Mouse (Mus musculus): ENCODE measurements at regions not wholly inside any gene's neighbourhood (a gene's known extent, or its start where the extent isn't known, plus 50 kb on each side); places are given as distances from the start of the nearest gene placed in this dataset.
A peak's percentile ranks its signal among the peaks of the same experiment; 100 is the strongest.

GRCm38 (mm10) chr2:21046503-21047116 lies 77.9 kb upstream of the Arhgap21 start:
- DNase-seq (ENCODE audit: extremely low spot score in 1 of 2, low spot score in 1 of 2) = no peak

GRCm38 (mm10) chr2:21044781-21045180 lies 76.1 kb upstream of the Arhgap21 start:
- no peak for DNase-seq (ENCODE audit: extremely low spot score in 1 of 2, low spot score in 1 of 2)

GRCm38 (mm10) chr2:21044007-21044406 lies 75.3 kb upstream of the Arhgap21 start:
- DNase-seq (ENCODE audit: extremely low spot score in 1 of 2, low spot score in 1 of 2) = no peak

- no peak for DNase-seq (ENCODE audit: extremely low spot score in 1 of 2, low spot score in 1 of 2)
Measured at GRCm38 (mm10) chr2:21043302-21043701, 74.6 kb upstream of the Arhgap21 start.

- no peak for DNase-seq (ENCODE audit: extremely low spot score in 1 of 2, low spot score in 1 of 2)
Measured at GRCm38 (mm10) chr2:21037607-21038006, 68.9 kb upstream of the Arhgap21 start.

GRCm38 (mm10) chr2:21037181-21037580 lies 68.5 kb upstream of the Arhgap21 start:
- no peak for DNase-seq (ENCODE audit: extremely low spot score in 1 of 2, low spot score in 1 of 2)

- DNase-seq (ENCODE audit: extremely low spot score in 1 of 2, low spot score in 1 of 2) = no peak
Measured at GRCm38 (mm10) chr2:21035884-21036648, 67.4 kb upstream of the Arhgap21 start.

- DNase-seq (ENCODE audit: extremely low spot score in 1 of 2, low spot score in 1 of 2) = peak in 1 of 2 experiments; percentile 25
Measured at GRCm38 (mm10) chr2:21034651-21035050, 66.0 kb upstream of the Arhgap21 start.

- no peak for DNase-seq (ENCODE audit: extremely low spot score in 1 of 2, low spot score in 1 of 2)
Measured at GRCm38 (mm10) chr2:21030650-21031049, 62.0 kb upstream of the Arhgap21 start.

GRCm38 (mm10) chr2:21029391-21030010 lies 60.8 kb upstream of the Arhgap21 start:
- no peak for DNase-seq (ENCODE audit: extremely low spot score in 1 of 2, low spot score in 1 of 2)

- no peak for DNase-seq (ENCODE audit: extremely low spot score in 1 of 2, low spot score in 1 of 2)
Measured at GRCm38 (mm10) chr2:21028605-21029004, 59.9 kb upstream of the Arhgap21 start.

GRCm38 (mm10) chr2:21018535-21018934 lies 49.9 kb upstream of the Arhgap21 start:
- DNase-seq (ENCODE audit: extremely low spot score in 1 of 2, low spot score in 1 of 2) = no peak
